Mouse (Mus musculus) midbrain, embryonic 10.5 days (tissue): ENCODE results near the gene Lep. TPM values are rescaled to one million over a fixed set of nuclear protein-coding genes. Genes with fewer than 3 reads are reported as not detected.

Experiments used
- DNase-seq: peaks from one replicate; pipeline ENCODE4 v3.0.0-alpha.2; 2017; ENCODE audit warnings: low spot score
- H3K27ac ChIP-seq: fragments of 300-500 bp; sonication (generic); replicated peaks from 2 replicates; pipeline ENCODE4 v1.5.1; 2016; ENCODE audit warnings: mild to moderate bottlenecking
- H3K27me3 ChIP-seq: fragments of 300-500 bp; sonication (generic); 2 replicates; pipeline ENCODE4 v1.6.1; 2016; ENCODE audit warnings: low read depth, mild to moderate bottlenecking; ENCODE audit not compliant: poor library complexity, severe bottlenecking
- H3K36me3 ChIP-seq: fragments of 300-500 bp; sonication (generic); 2 replicates; pipeline ENCODE4 v1.6.1; 2016; ENCODE audit warnings: mild to moderate bottlenecking, moderate library complexity
- H3K4me1 ChIP-seq: fragments of 300-500 bp; sonication (generic); 2 replicates; pipeline ENCODE4 v1.6.1; 2016
- H3K4me3 ChIP-seq: fragments of 300-500 bp; sonication (generic); 2 replicates; pipeline ENCODE4 v1.5.1; 2016; ENCODE audit warnings: mild to moderate bottlenecking, moderate library complexity
- H3K9me3 ChIP-seq: fragments of 300-500 bp; sonication (generic); replicated peaks from 2 replicates; pipeline ENCODE4 v1.6.1; 2016; ENCODE audit warnings: mild to moderate bottlenecking
- WGBS: fragments of 180-500 bp; shearing (Covaris S2); methylation state at CpG from one replicate; pipeline ENCODE4 v1.1.7; 2016; 5-methylcytosine and 5-hydroxymethylcytosine counted together
- microRNA-seq: library from miRNA; unstranded; fragments of <30 nt; microRNA quantifications from one replicate; pipeline ENCODE4, GENCODE M21; 2017
- polyA plus RNA-seq: library from polyadenylated mRNA; unstranded; fragments of >200 nt; fragmentation: Nextera tagmentation; extraction: Ambion mirVana; gene quantifications from 2 replicates; pipeline ENCODE4 v1.2.1, GENCODE M21; 2016

The Lep gene
- polyA plus RNA-seq, 1 experiment from 2014 or later: not detected

DNA sequence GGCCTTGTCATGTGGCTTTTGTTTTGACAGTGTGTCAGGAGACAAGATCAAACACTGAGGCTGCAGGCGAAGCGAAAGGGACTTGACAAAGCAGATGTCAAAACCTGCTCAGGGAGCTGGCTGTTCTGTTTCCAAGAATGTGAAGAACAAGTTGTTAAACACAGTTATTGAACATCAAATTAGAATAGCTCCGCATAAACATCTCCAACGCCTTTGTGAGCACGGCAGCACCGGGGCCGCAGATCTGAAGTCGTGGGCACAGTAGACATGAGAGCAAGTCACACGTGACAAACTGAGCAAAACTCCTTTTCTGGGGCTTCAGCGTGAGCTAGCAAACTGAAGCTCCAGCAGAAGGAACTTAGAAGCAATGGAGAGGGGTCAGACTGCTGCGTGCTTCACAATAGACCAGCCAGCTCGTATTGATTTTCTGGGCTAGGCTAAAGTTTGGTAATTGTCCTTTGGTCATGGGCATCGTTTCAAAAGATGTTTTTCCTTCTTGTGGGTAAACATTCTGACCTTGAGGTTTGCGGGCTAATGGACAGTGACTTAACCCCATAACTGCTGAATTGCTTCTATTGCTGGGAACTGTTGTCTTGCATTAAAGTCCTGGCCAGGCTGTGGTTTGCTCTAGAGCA lies 39.6 kb downstream of the Lep start:
- peaks cover 20% of the 10 kb centered on the region for H3K4me1 ChIP-seq
- no peaks in the 10 kb centered on the region for H3K27me3 ChIP-seq
- peak overlapping the region; percentile 69; the same call in 1 of the 2 replicates for H3K27ac ChIP-seq
- WGBS: 69% methylated on average over 14 of the region's 14 CpGs
- H3K4me3 ChIP-seq: no peak overlapping the region
- DNase-seq: no peak
- H3K36me3 ChIP-seq: no peaks in the 10 kb centered on the region
- H3K9me3 ChIP-seq: no peaks in the 10 kb centered on the region

DNA sequence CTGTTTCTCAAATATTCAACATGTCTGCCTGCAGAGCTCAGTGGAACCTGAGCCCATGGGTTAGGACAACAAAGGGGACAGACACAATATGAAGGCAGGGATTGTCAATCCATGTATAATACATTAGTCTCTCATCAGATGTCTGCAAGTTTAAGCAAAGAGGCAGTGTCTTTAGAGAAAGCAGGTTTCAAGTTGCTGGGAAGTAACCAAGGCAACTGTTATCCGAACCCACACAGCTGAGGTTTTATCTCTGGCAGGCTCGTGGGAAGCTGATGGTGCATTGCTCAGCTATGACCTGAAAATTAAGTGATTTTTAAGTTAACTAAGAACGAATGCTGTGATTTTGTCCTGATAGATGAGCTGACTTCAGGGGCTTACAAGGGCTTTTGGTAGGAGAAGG lies 40.4 kb downstream of the Lep start:
- 38% methylated on average over 3 of the region's 3 CpGs for WGBS
- Histone ChIP-seq H3K9me3 (no peaks in the 10 kb centered on the region), H3K27ac (peak overlapping the region; percentile 69), H3K36me3 (no peaks in the 10 kb centered on the region), H3K4me1 (peaks cover 20% of the 10 kb centered on the region), H3K4me3 (no peak overlapping the region), H3K27me3 (no peaks in the 10 kb centered on the region)
- peak; percentile 33 for DNase-seq

DNA sequence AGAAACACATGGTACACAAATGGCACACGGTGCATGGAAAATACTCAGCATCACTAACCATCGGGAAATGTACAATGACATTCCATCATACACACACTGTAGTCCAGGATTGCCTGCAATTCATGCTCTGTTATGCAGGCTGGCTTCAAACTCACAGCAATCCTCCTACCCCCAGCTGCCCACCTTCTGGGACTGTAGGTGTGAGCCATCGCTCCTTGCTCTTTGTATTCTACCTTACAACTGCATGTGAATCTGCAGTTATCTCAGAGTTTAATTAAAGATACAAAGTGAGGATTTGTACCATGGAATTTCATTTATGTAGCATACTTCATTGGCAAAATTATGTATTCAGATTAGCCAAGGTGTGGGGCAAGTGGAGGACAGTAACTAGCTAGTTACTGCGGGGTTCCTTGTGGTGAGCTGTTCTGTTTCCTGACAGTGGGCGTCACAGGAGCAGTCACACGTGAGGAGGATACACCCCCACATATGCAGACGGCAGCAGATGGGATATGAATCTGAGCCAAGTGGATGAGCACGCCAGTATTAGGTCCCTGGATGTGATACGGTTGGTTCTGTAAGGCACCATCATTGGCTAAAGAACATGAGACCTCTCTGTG lies 41.3 kb downstream of the Lep start:
- WGBS: 93% methylated on average over 9 of the region's 9 CpGs
- peaks cover 20% of the 10 kb centered on the region for H3K4me1 ChIP-seq
- DNase-seq: no peak
- H3K27ac ChIP-seq: no peak overlapping the region
- H3K27me3 ChIP-seq: no peaks in the 10 kb centered on the region
- H3K9me3 ChIP-seq: no peaks in the 10 kb centered on the region
- H3K4me3 ChIP-seq: no peak overlapping the region
- no peaks in the 10 kb centered on the region for H3K36me3 ChIP-seq

DNA sequence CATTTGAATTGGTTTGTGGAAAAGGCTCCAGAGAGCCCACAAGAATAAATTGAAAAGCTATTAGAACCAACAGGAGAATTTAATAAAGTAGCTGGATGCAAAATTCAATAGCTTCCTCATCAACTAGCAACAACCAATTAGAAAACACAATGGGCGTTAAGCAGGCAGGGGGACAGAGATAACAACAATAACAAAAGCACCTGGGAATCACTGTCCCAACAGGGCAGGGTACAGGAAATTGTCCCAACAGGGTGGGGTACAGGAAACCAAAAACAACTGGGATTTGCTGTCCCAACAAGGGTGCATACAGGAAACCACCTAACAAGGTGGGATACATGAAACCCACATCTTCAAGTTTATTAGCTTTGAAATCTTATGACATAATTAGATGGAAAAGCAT lies 48.4 kb downstream of the Lep start:
- no peaks in the 10 kb centered on the region for H3K27me3 ChIP-seq
- H3K36me3 ChIP-seq: no peaks in the 10 kb centered on the region
- H3K4me1 ChIP-seq: no peaks in the 10 kb centered on the region
- 83% methylated on average over 1 of the region's 1 CpGs for WGBS
- no peak for DNase-seq
- peaks cover 17% of the 10 kb centered on the region for H3K9me3 ChIP-seq
- H3K27ac ChIP-seq: no peak overlapping the region
- H3K4me3 ChIP-seq: no peak overlapping the region

DNA sequence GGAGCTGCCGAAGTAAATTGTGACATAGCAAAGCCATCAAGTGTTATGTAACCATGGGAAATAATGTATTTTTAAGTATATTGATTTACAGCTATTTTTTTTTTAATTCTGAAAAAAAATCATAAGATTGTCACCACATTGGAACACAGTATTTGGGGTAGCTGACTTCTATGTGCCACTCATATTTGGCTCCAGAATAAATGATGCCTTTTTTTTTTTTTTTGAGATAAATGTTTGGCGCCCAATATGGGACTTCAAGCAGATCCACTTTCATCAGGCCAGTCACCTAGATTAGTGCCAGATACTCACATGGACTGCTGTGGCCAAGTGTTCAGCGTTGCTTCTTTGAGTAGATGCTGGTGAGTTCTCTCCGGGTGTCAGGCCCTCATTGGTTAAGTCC lies 51.5 kb downstream of the Lep start:
- no peak overlapping the region for H3K27ac ChIP-seq
- H3K27me3 ChIP-seq: no peaks in the 10 kb centered on the region
- peaks cover 17% of the 10 kb centered on the region for H3K9me3 ChIP-seq
- no peaks in the 10 kb centered on the region for H3K36me3 ChIP-seq
- H3K4me1 ChIP-seq: no peaks in the 10 kb centered on the region
- 89% methylated on average over 4 of the region's 4 CpGs for WGBS
- no peak overlapping the region for H3K4me3 ChIP-seq
- no peak for DNase-seq

DNA sequence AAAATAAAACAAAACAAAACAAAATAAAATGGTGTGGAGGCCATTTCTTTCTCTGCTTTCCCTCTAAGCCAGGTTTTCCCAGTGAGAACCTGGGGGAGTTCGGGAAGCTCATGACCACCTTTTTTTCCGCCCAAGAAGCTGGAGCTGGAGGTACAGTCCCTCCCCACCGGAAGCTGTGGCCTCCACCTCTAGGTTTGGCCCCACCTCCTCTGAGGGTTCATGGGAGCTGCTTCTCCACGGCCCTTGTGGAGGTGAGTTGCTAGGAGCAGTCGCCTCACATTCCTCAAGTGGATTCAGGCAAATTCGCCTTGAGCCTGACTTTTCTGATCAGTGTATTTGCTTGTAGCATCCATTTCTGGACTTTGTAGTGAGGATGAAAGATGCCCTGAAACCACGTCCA lies 55.7 kb downstream of the Lep start:
- 77% methylated on average over 7 of the region's 7 CpGs for WGBS
- no peak overlapping the region for H3K4me3 ChIP-seq
- H3K27ac ChIP-seq: no peak overlapping the region
- H3K9me3 ChIP-seq: peaks cover 17% of the 10 kb centered on the region
- no peaks in the 10 kb centered on the region for H3K36me3 ChIP-seq
- DNase-seq: no peak
- peaks cover 5% of the 10 kb centered on the region; the same call in 1 of the 2 replicates for H3K4me1 ChIP-seq
- H3K27me3 ChIP-seq: no peaks in the 10 kb centered on the region

DNA sequence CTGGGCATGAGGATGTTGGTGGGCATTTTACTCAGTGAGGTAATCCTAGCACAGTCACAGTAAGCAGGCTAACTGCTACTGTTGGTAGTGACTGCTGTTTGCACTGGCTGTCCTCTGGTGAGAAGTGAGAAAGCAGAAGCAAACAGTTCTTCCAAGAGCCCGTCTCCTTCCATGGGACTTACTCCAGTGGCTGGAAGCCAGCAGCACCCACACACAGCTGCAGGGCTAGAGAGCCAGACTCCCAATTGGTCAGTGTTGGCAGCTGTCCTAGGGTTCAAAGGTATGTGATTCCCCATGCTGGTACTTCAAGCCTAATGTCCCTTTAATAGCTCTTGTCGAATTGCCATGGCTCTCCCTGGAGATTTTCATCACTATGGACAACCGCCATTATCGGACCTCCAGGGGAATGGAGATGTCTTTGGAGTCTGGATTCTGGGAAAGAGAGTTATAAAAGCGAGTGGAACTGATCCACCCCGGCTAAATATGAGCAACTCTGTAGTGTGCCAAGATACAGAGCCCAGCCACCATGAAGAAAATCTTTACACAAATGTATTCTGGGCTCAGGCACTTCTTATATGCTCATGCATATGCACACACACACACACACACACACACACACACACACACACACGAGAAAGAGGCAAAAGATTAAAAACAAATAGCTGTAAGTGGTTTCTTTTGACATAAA lies 57.5 kb downstream of the Lep start:
- no peak for DNase-seq
- Histone ChIP-seq H3K4me1 (peaks cover 5% of the 10 kb centered on the region; the same call in 1 of the 2 replicates), H3K36me3 (no peaks in the 10 kb centered on the region), H3K27me3 (no peaks in the 10 kb centered on the region), H3K27ac (no peak overlapping the region), H3K4me3 (no peak overlapping the region), H3K9me3 (no peaks in the 10 kb centered on the region)
- 79% methylated on average over 7 of the region's 7 CpGs for WGBS

DNA sequence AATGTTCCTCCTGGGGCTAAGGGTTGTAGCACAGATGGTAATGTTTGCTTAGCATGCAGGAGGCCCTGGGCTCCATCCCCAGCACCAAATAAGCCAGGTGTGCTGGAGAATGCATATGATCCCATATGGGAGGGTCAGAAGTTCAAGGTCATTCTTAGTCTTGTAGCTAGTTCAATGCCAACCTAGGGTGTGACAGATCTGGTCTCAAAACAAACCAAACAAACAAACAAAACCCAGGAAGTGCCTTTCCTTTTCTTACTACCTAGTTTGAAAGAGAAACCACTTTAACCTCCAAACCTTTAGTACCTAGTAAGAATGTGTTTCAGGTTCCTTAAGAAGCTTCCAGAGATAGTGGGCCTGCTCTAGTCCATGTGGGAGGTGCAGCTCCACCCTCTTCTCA lies 58.2 kb downstream of the Lep start:
- H3K36me3 ChIP-seq: peaks cover 5% of the 10 kb centered on the region; the same call in 1 of the 2 replicates
- peaks cover 5% of the 10 kb centered on the region; the same call in 1 of the 2 replicates for H3K4me1 ChIP-seq
- H3K27me3 ChIP-seq: no peaks in the 10 kb centered on the region
- no peaks in the 10 kb centered on the region for H3K9me3 ChIP-seq
- DNase-seq: no peak
- H3K27ac ChIP-seq: no peak overlapping the region
- no peak overlapping the region for H3K4me3 ChIP-seq

DNA sequence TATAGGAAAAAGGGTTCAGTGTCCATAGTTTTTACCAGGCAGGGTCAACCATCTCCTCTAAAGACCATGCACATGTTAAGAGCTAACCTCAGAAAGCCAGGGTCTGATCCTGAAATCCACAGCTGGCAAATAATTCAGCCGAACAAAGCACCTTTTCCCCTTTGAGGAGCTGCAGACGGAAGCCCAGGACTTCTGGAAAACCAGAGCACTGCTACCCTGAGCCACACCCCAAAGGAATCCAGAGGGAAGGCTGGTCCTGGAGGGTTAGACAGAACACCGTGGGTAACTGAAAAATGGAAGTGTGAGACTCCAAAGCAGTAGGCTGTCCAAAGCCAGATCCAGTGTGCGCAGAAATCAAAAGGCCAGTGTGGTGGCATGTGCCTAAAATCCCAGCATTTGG lies 58.9 kb downstream of the Lep start:
- Histone ChIP-seq H3K27me3 (no peaks in the 10 kb centered on the region), H3K4me1 (peaks cover 5% of the 10 kb centered on the region; the same call in 1 of the 2 replicates), H3K36me3 (peaks cover 11% of the 10 kb centered on the region), H3K4me3 (no peak overlapping the region), H3K9me3 (no peaks in the 10 kb centered on the region), H3K27ac (no peak overlapping the region)
- WGBS: 76% methylated on average over 4 of the region's 4 CpGs
- DNase-seq: no peak

DNA sequence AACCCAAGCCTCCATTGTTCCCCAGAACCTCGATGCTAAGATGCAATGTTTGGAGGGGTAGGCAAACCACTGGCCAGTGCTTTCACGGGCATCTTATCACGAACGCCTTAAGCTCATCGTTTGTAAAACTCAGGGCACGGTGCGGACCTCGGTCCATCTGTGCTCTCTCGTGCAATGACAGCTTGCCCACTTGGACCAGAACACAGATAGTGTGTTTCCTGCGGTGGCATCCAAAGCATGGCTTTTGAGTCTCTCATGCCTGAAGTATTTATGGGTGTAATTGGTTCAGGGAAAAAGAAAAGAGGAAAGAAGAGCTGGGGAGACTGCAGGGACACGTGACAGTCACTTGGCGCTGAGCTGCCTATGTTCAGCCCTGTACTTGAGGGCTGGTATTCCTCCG lies 60.0 kb downstream of the Lep start:
- no peak overlapping the region for H3K4me3 ChIP-seq
- DNase-seq: no peak
- 91% methylated on average over 13 of the region's 13 CpGs for WGBS
- no peaks in the 10 kb centered on the region for H3K27me3 ChIP-seq
- H3K9me3 ChIP-seq: no peaks in the 10 kb centered on the region
- no peak overlapping the region for H3K27ac ChIP-seq
- peaks cover 5% of the 10 kb centered on the region; the same call in 1 of the 2 replicates for H3K4me1 ChIP-seq
- peaks cover 21% of the 10 kb centered on the region for H3K36me3 ChIP-seq

Small RNA genes within 50 kb of the gene (microRNA-seq; reads per million reads assigned to microRNA genes)
- gene Mir129-1: 2.7 reads per million

Other genes starting within 250 kb of the Lep start
- gene Lrrc4, start 228.5 kb upstream of the Lep start, polyA plus RNA-seq: 1.5 and 2.3 TPM in 2 replicates
- 51.6 and 54.9 TPM in 2 replicates for gene Rbm28, start 104.8 kb downstream of the Lep start, polyA plus RNA-seq
- gene Prrt4, start 119.4 kb downstream of the Lep start, polyA plus RNA-seq: 0.83 and 1.1 TPM in 2 replicates
- 45.6 and 53.5 TPM in 2 replicates for gene Impdh1, start 156.1 kb downstream of the Lep start, polyA plus RNA-seq
- 31.0 and 34.0 TPM in 2 replicates for gene Hilpda, start 212.3 kb downstream of the Lep start, polyA plus RNA-seq
- gene Fam71f2, start 219.4 kb downstream of the Lep start, polyA plus RNA-seq: 0.22 and 0.23 TPM in 2 replicates